Mouse (Mus musculus) thymus, postnatal 0 days (tissue): Measurements from ENCODE around the gene Bola2. TPM values are rescaled to one million over a fixed set of nuclear protein-coding genes. Genes with fewer than 3 reads are reported as not detected.

Experiments used
- polyA plus RNA-seq: library from polyadenylated mRNA; unstranded; fragments of >200 nt; fragmentation: Nextera tagmentation; extraction: Ambion mirVana; gene quantifications from 2 replicates; pipeline ENCODE4 v1.2.1, GENCODE M21; 2015

Gene Bola2
- polyA plus RNA-seq, 1 experiment from 2014 or later, result 154 TPM

Other genes starting within 250 kb of the Bola2 start
- 3.1 and 4.2 TPM in 2 replicates for gene Atp2a1, start 232.3 kb upstream of the Bola2 start, polyA plus RNA-seq
- 37.8 and 38.6 TPM in 2 replicates for gene Sh2b1, start 220.0 kb upstream of the Bola2 start, polyA plus RNA-seq
- gene Tufm, start 208.0 kb upstream of the Bola2 start, polyA plus RNA-seq, result 95.4 and 104 TPM in 2 replicates
- gene Atxn2l, start 192.0 kb upstream of the Bola2 start, polyA plus RNA-seq, result 37.9 and 38.5 TPM in 2 replicates
- gene Eif3c, start 129.0 kb upstream of the Bola2 start, polyA plus RNA-seq, result 246 and 259 TPM in 2 replicates
- 1.2 TPM in 2 replicates for gene Apobr, start 110.5 kb upstream of the Bola2 start, polyA plus RNA-seq
- gene Cln3, start 109.6 kb upstream of the Bola2 start, polyA plus RNA-seq, result 28.2 and 30.2 TPM in 2 replicates
- 0.54 and 0.85 TPM in 2 replicates for gene Il27, start 100.5 kb upstream of the Bola2 start, polyA plus RNA-seq
- gene Nupr1, start 64.5 kb upstream of the Bola2 start, polyA plus RNA-seq, result 15.1 and 16.4 TPM in 2 replicates
- 62.2 and 72.9 TPM in 2 replicates for gene Sgf29, start 46.1 kb upstream of the Bola2 start, polyA plus RNA-seq
- gene Sult1a1, start 19.0 kb upstream of the Bola2 start, polyA plus RNA-seq, result 8.5 and 11.0 TPM in 2 replicates
- 6.0 and 7.6 TPM in 2 replicates for gene Slx1b, start 383 bp downstream of the Bola2 start, polyA plus RNA-seq
- gene Coro1a, start 12.4 kb downstream of the Bola2 start, polyA plus RNA-seq, result 1,525 and 1,527 TPM in 2 replicates
- 35.6 and 37.4 TPM in 2 replicates for gene Mapk3, start 64.2 kb downstream of the Bola2 start, polyA plus RNA-seq
- gene Gdpd3, start 70.9 kb downstream of the Bola2 start, polyA plus RNA-seq, result 1.6 TPM in 2 replicates
- 153 and 180 TPM in 2 replicates for gene Ypel3, start 81.6 kb downstream of the Bola2 start, polyA plus RNA-seq
- gene Tbx6, start 86.1 kb downstream of the Bola2 start, polyA plus RNA-seq, result 0.28 and 0.48 TPM in 2 replicates
- 306 TPM in 2 replicates for gene Ppp4c, start 97.1 kb downstream of the Bola2 start, polyA plus RNA-seq
- gene Fam57b, start 102.3 kb downstream of the Bola2 start, polyA plus RNA-seq, result 0.19 and 0.20 TPM in 2 replicates
- gene 4930451I11Rik, start 136.2 kb downstream of the Bola2 start, polyA plus RNA-seq, result not detected in 2 replicates
- gene Doc2a, start 152.0 kb downstream of the Bola2 start, polyA plus RNA-seq, result 0.21 and 0.33 TPM in 2 replicates
- 16.9 and 22.6 TPM in 2 replicates for gene Hirip3, start 166.6 kb downstream of the Bola2 start, polyA plus RNA-seq
- gene Ino80e, start 167.0 kb downstream of the Bola2 start, polyA plus RNA-seq, result 82.9 and 98.9 TPM in 2 replicates
- 21.2 and 26.6 TPM in 2 replicates for gene Taok2, start 189.3 kb downstream of the Bola2 start, polyA plus RNA-seq
- 37.4 and 38.9 TPM in 2 replicates for gene Tmem219, start 227.5 kb downstream of the Bola2 start, polyA plus RNA-seq
- gene Kctd13, start 233.5 kb downstream of the Bola2 start, polyA plus RNA-seq, result 15.8 and 18.0 TPM in 2 replicates